Mouse (Mus musculus) kidney, adult 2 months (tissue): Measurements from ENCODE around the gene Cand2.

Experiments used
- CTCF ChIP-seq: fragments of 200-500 bp; conservative IDR thresholded peaks from 2 replicates; pipeline ENCODE4 v1.5.1; 2011; ENCODE audit warnings: low read depth, mild to moderate bottlenecking, control low read depth, low read length, moderate library complexity, mixed read lengths; ENCODE audit not compliant: insufficient read depth, insufficient read length
- POLR2A ChIP-seq: fragments of 200-500 bp; IDR thresholded peaks from one replicate; pipeline ENCODE4 v1.6.1; 2011; ENCODE audit warnings: low read depth, low read length, control low read depth

GRCm38 (mm10) chr6:115818129-115818528 is 43.8 kb downstream of the Cand2 start:
- no peak for TF ChIP-seq CTCF
- no peak for TF ChIP-seq POLR2A
